Mouse (Mus musculus): ENCODE results near the gene Dlg5. TPM values are rescaled to one million over a fixed set of nuclear protein-coding genes. Genes with fewer than 3 reads are reported as not detected.

Gene Dlg5
- polyA plus RNA-seq, 1 experiment from 2014 or later = 5.7 TPM

DNA sequence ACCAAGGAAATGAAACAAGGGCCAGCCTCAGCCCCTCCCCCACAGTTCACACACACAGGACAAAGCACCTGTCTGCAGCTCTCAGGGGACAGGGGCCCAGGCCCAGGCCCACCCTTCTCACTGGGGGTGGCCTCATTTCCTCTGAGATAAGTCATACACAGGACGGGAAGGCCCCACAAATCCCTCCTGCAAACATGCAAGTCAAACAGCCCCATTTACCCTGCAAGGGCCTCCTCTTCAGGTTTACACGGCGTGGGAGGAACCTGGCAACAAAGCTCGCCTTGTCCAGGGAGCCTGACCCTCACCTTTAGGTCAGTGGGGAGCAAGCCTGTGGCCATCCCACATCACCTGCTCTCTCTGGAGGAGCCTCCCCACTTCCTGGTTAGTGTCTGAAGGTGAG, 60.2 kb downstream of the Dlg5 start:
- no peak overlapping the region for H3K9ac ChIP-seq
- peaks cover 18% of the 10 kb centered on the region for H3K4me1 ChIP-seq (replicated peaks)
- H3K9me3 ChIP-seq (replicated peaks) = no peaks in the 10 kb centered on the region
- no peak for ATAC-seq (replicated peaks; ENCODE audit: insufficient number of reproducible peaks, insufficient read depth, low FRiP score, low read depth)
- H3K4me3 ChIP-seq = no peak overlapping the region
- H3K27me3 ChIP-seq = no peaks in the 10 kb centered on the region
- WGBS = 55% methylated on average over 4 of the region's 4 CpGs
- H3K36me3 ChIP-seq = no peaks in the 10 kb centered on the region
- H3K4me2 ChIP-seq = no peak overlapping the region
- H3K27ac ChIP-seq = no peak overlapping the region

DNA sequence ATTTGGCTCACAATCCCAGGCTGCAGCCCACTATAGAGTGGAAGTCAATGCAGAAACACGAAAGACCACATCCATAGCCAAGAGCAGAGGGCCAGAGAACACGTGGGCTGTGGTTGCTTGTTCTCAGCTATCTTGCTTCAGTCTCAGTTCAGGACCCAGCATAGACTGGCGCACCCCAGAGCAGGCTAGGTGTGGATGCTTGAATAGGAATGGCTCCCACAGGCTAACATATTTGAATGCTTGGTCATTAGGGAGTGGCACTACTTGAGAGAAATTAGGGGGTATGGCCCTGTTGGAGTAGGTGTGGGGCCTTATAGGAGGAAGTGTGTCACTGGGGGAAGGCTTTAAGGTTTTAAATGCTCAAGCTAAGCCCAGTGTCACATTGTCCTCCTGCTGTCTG, 62.8 kb downstream of the Dlg5 start:
- Histone ChIP-seq H3K9me3 (replicated peaks) (no peaks in the 10 kb centered on the region), H3K4me3 (no peak overlapping the region), H3K4me1 (replicated peaks) (peaks cover 13% of the 10 kb centered on the region), H3K27ac (no peak overlapping the region), H3K36me3 (no peaks in the 10 kb centered on the region), H3K9ac (no peak overlapping the region), H3K4me2 (no peak overlapping the region), H3K27me3 (no peaks in the 10 kb centered on the region)
- ATAC-seq (replicated peaks; ENCODE audit: insufficient number of reproducible peaks, insufficient read depth, low FRiP score, low read depth) = no peak
- WGBS = 68% methylated on average over 3 of the region's 3 CpGs

DNA sequence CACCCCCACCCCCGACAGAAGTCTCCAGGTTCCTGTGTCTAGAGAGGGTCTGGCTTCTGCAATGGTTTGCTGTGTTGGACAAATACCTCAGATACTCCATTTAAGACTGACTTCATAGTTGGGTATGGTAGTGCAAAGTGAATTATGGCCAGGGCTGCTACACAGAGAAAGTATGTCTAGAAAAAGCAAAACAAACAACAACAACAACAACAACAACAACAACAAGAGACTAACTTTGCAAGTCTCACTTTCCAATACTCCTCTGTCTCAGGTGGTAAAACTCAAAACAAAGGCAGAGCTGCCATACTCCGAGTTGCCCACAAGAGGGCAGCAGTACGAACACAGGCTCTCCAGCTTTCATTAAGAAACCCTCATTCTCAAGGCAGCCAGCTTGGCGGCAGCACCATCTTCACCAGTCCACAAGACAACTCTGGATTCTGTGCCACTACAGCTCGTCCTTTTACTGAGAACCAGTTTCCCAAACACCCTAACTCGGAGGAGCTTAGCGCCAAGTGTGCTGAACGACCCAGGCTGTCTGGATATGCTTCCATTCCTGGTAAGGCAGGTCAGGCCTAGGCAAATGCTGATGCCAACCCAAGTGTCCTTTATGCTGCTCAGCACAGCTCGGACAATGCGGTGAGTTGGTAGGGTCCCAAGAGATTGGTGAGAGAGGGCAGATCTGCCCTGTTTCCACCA, 63.8 kb downstream of the Dlg5 start:
- Histone ChIP-seq H3K27me3 (no peaks in the 10 kb centered on the region), H3K9ac (no peak overlapping the region), H3K9me3 (replicated peaks) (no peaks in the 10 kb centered on the region), H3K4me3 (no peak overlapping the region), H3K4me1 (replicated peaks) (peaks cover 13% of the 10 kb centered on the region), H3K36me3 (no peaks in the 10 kb centered on the region), H3K4me2 (no peak overlapping the region), H3K27ac (no peak overlapping the region)
- no peak for ATAC-seq (replicated peaks; ENCODE audit: insufficient number of reproducible peaks, insufficient read depth, low FRiP score, low read depth)
- 28% methylated on average over 10 of the region's 10 CpGs for WGBS

DNA sequence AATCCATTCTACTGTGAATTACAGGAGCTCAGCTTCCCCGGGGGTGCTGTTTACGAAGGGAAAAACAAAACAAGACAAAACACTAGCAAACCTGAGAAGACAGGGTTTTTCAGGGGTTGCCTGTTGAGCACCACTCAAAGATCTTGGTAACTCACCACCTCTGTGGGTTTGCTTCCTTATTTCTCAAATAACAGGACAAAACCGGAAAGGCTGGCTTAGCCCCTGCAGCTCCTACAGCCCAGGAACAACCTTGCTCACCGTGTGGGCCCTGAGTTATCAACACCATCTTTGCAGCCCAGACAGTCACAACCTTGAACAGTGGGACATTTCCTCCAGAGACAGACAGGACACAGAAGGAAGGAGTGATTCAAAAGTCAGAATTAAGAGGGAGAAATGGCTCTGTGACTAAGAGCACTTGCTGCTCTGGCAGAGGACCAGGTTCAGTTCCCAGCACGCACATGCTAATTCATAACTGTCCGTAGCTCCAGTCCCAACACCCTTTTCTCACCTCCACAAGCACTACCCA, 66.2 kb downstream of the Dlg5 start:
- no peak for ATAC-seq (replicated peaks; ENCODE audit: insufficient number of reproducible peaks, insufficient read depth, low FRiP score, low read depth)
- Histone ChIP-seq H3K9ac (no peak overlapping the region), H3K27me3 (no peaks in the 10 kb centered on the region), H3K9me3 (replicated peaks) (no peaks in the 10 kb centered on the region), H3K4me3 (no peak overlapping the region), H3K27ac (no peak overlapping the region), H3K4me1 (replicated peaks) (peaks cover 8% of the 10 kb centered on the region; the same call in 1 of the 2 replicates), H3K4me2 (no peak overlapping the region), H3K36me3 (0 out of 2 replicates have a peak, but pooled peaks cover 8% of the 10 kb centered on the region)
- WGBS = 77% methylated on average over 6 of the region's 6 CpGs

DNA sequence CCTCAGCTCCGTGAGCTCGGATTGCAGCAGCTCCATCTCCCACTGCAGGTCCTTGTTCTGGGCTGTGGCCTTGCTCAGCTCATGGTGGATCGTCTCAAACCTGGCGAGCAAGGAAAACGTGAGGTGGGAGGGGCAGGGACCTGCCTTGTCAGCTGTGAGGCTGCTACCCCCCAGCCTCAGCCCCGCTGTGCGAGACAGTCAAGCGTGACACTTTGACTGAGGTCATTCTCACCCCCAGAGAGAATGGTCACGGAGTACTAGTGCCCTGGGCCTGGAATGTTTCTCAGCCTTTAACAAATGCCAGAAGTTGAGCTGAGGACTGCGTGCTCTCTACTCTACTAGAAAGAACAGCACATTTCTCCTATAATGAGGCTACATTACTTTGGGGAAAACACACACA, 69.1 kb downstream of the Dlg5 start:
- Histone ChIP-seq H3K4me2 (no peak overlapping the region), H3K4me1 (replicated peaks) (0 out of 2 replicates have a peak, but pooled peaks cover 2% of the 10 kb centered on the region), H3K36me3 (0 out of 2 replicates have a peak, but pooled peaks cover 8% of the 10 kb centered on the region), H3K4me3 (no peak overlapping the region), H3K27ac (no peak overlapping the region), H3K9me3 (replicated peaks) (no peaks in the 10 kb centered on the region), H3K27me3 (no peaks in the 10 kb centered on the region), H3K9ac (no peak overlapping the region)
- no peak for ATAC-seq (replicated peaks; ENCODE audit: insufficient number of reproducible peaks, insufficient read depth, low FRiP score, low read depth)
- WGBS = 58% methylated on average over 10 of the region's 10 CpGs

DNA sequence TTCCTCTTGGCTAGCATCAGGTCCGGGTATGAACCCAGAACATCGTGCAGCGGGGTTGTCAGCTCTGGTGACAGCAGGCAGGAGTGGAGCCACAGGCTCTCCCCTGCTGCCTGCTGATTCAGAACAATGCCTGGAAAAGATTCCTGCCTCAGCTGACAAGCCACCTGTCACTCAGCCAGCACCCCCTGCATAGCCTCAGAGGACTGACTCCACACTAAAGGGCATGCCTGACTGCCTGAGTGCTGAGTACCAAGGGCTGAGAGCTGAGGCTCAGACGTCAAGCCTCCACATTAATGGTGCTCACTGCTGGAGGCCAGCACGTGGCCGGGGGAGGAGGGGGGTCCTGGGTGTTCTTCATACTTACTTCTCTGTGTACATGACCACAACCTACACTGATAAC, 72.4 kb downstream of the Dlg5 start:
- peaks cover 23% of the 10 kb centered on the region for H3K36me3 ChIP-seq
- no peak overlapping the region for H3K27ac ChIP-seq
- no peak overlapping the region for H3K9ac ChIP-seq
- WGBS = 73% methylated on average over 6 of the region's 6 CpGs
- no peaks in the 10 kb centered on the region for H3K4me1 ChIP-seq (replicated peaks)
- H3K4me3 ChIP-seq = no peak overlapping the region
- no peaks in the 10 kb centered on the region for H3K9me3 ChIP-seq (replicated peaks)
- no peak for ATAC-seq (replicated peaks; ENCODE audit: insufficient number of reproducible peaks, insufficient read depth, low FRiP score, low read depth)
- no peaks in the 10 kb centered on the region for H3K27me3 ChIP-seq
- no peak overlapping the region for H3K4me2 ChIP-seq

DNA sequence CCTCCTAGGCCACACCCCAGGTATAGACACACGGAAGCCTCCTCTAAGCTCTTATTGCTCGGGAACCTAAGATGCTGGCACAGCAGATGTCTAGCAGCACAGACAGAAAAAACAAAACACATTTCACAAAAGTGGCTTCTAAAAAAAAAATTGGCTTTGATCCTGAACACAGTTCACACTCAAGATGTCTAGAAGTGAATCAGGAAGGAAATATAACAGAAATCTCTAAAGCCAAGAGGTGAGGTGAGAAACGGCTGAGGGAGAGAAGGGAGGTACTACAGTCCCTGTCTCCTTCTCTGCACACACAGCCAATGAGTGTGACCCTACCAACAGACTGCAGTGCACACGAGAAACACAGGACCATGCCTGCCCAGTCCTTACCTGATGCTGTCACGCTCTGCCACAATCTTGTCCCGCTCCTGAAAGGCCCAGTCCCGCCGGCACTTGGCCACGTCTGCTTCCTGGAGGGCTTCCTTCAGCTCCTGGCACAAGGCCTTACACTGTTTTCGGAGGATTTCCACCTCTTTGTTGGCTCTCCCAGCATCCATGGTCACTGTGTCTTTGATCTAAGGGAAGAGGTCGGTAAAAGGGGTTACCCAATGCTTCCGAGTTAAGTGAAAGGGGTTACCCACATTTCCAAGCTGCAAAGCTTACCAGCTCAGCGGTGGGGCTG, 73.9 kb downstream of the Dlg5 start:
- no peaks in the 10 kb centered on the region for H3K9me3 ChIP-seq (replicated peaks)
- H3K27ac ChIP-seq = no peak overlapping the region
- WGBS = 72% methylated on average over 13 of the region's 13 CpGs
- H3K36me3 ChIP-seq = peaks cover 27% of the 10 kb centered on the region
- H3K27me3 ChIP-seq = no peaks in the 10 kb centered on the region
- no peak overlapping the region for H3K9ac ChIP-seq
- H3K4me3 ChIP-seq = no peak overlapping the region
- no peak overlapping the region for H3K4me2 ChIP-seq
- ATAC-seq (replicated peaks; ENCODE audit: insufficient number of reproducible peaks, insufficient read depth, low FRiP score, low read depth) = no peak
- no peaks in the 10 kb centered on the region for H3K4me1 ChIP-seq (replicated peaks)

DNA sequence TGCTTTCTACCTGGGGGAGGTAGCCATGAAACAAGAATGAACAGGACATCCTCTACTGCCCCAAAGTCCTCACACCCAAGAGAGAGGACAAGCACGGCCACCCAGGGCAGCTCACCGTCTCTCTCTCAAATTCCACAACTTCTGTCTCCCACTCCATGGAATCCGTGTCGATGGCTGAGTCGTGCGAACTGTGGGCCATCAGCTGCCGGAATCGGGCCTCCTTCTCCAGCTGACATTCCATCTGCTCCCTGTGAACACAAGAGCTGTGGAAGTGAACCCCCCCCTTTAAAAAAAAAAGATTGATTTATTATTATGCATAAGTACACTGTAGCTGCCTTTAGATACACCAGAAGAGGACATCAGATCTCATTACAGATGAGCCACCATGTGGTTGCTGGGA, 79.7 kb downstream of the Dlg5 start:
- no peak overlapping the region for H3K27ac ChIP-seq
- no peak overlapping the region for H3K9ac ChIP-seq
- no peaks in the 10 kb centered on the region for H3K4me1 ChIP-seq (replicated peaks)
- 83% methylated on average over 8 of the region's 8 CpGs for WGBS
- no peaks in the 10 kb centered on the region for H3K27me3 ChIP-seq
- no peaks in the 10 kb centered on the region for H3K9me3 ChIP-seq (replicated peaks)
- no peak overlapping the region for H3K4me3 ChIP-seq
- no peak overlapping the region for H3K4me2 ChIP-seq
- peaks cover 48% of the 10 kb centered on the region for H3K36me3 ChIP-seq
- no peak for ATAC-seq (replicated peaks; ENCODE audit: insufficient number of reproducible peaks, insufficient read depth, low FRiP score, low read depth)

DNA sequence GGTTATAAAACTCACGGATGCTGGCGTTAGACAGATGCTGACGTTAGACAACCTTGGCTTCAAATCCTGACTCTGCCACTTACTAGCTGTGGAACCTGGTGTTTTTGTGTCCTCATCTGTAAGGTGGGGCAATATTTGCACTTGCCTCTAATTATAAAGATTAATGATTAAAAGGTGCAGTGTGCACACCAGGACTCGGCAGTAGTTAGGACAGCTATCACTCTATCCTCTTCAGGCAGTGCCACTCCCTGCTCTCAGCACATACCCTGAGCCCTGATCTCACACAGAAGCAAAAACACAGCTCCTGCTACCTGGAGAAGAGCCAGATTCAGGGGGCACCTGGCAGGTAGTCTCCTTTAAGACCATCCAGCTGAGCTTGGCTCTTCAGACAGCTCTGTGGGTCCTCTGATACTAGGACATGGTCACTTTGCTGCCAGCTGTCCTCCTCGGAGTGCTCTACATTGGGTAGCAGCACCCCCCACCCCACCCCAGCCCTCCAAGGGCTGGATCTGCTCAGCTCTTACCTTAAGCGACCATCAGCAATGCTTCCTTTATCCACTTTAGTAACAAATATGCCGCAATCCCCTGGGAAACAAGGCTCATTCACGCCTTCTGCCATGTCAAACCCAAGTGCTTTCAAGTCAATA, 80.9 kb downstream of the Dlg5 start:
- Histone ChIP-seq H3K4me1 (replicated peaks) (no peaks in the 10 kb centered on the region), H3K9me3 (replicated peaks) (no peaks in the 10 kb centered on the region), H3K36me3 (peaks cover 42% of the 10 kb centered on the region), H3K4me2 (no peak overlapping the region), H3K4me3 (no peak overlapping the region), H3K27ac (no peak overlapping the region), H3K27me3 (no peaks in the 10 kb centered on the region), H3K9ac (no peak overlapping the region)
- no peak for ATAC-seq (replicated peaks; ENCODE audit: insufficient number of reproducible peaks, insufficient read depth, low FRiP score, low read depth)
- 91% methylated on average over 8 of the region's 8 CpGs for WGBS

DNA sequence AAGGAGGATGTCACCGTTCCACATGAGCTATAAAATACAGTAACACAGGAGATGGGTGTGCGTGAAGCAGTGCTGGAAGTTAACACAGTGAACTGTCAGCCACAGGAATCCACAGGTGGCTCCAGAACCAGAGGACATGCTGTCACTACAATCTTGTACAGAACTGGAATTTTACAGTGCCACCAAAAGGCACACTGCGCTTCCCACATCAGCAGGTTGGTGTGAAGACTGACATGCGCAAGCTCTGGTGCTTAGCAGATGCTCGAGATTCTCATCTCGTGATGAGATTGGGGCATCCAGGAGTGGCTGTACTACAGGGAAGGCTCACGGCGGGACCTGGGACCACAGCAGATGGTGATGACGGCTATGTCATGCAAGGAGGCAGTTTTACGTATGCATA, 82.9 kb downstream of the Dlg5 start:
- Histone ChIP-seq H3K4me3 (no peak overlapping the region), H3K9ac (no peak overlapping the region), H3K4me1 (replicated peaks) (no peaks in the 10 kb centered on the region), H3K4me2 (no peak overlapping the region), H3K27ac (no peak overlapping the region), H3K27me3 (no peaks in the 10 kb centered on the region), H3K9me3 (replicated peaks) (no peaks in the 10 kb centered on the region), H3K36me3 (peaks cover 48% of the 10 kb centered on the region)
- ATAC-seq (replicated peaks; ENCODE audit: insufficient number of reproducible peaks, insufficient read depth, low FRiP score, low read depth) = no peak
- 80% methylated on average over 10 of the region's 10 CpGs for WGBS

DNA sequence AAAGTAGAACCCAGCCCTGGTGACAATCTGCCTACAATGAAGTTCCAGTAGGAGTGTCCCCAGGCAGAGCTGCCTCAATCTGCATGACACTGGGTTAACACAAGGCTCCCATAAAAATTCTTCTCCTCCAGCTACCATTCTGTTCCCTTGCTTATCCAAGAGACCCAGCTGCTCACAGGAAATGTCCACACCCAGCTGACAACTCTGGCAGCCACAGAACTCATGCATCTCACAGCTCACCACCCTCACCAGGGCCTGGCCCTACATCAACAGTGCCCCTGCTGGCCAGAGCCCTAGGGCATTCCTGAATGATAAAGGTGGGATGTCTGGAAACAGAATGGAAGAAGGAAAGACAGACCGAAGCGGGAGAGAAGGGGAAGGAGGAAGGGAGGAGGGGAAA, 96.8 kb downstream of the Dlg5 start:
- Histone ChIP-seq H3K9me3 (replicated peaks) (no peaks in the 10 kb centered on the region), H3K4me3 (no peak overlapping the region), H3K36me3 (peaks cover 74% of the 10 kb centered on the region), H3K9ac (no peak overlapping the region), H3K4me1 (replicated peaks) (0 out of 2 replicates have a peak, but pooled peaks cover 3% of the 10 kb centered on the region), H3K4me2 (no peak overlapping the region), H3K27ac (no peak overlapping the region), H3K27me3 (no peaks in the 10 kb centered on the region)
- 64% methylated on average over 2 of the region's 2 CpGs for WGBS
- ATAC-seq (replicated peaks; ENCODE audit: insufficient number of reproducible peaks, insufficient read depth, low FRiP score, low read depth) = no peak
